Mouse (Mus musculus) intestine, embryonic 14.5 days (tissue): Measurements from ENCODE around the gene Fbxl21. TPM values are rescaled to one million over a fixed set of nuclear protein-coding genes. Genes with fewer than 3 reads are reported as not detected.

Experiments
- ATAC-seq: fragments of 200-750 bp; cut with Nextera tagmentation; replicated peaks from 2 replicates; pipeline ENCODE4 v1.8.0; 2017; ENCODE audit warnings: low read depth, moderate number of reproducible peaks, moderate TSS enrichment, moderate library complexity; ENCODE audit not compliant: low FRiP score, low TSS enrichment
- DNase-seq: peaks from one replicate; pipeline ENCODE4 v3.0.0-alpha.2; 2018; ENCODE audit warnings: low spot score
- H3K27ac ChIP-seq: fragments of 300-500 bp; sonication (generic); 2 replicates; pipeline ENCODE4 v1.5.1; 2014; ENCODE audit warnings: low read depth, mild to moderate bottlenecking, control low read depth
- H3K27me3 ChIP-seq: fragments of 300-500 bp; sonication (generic); replicated peaks from 2 replicates; pipeline ENCODE4 v1.6.1; 2014; ENCODE audit warnings: low read length, control low read depth; ENCODE audit not compliant: control insufficient read depth, insufficient read depth
- H3K36me3 ChIP-seq: fragments of 300-500 bp; sonication (generic); 2 replicates; pipeline ENCODE4 v1.6.1; 2014; ENCODE audit warnings: low read length, control low read depth; ENCODE audit not compliant: control insufficient read depth, insufficient read depth
- H3K4me1 ChIP-seq: fragments of 300-500 bp; sonication (generic); replicated peaks from 2 replicates; pipeline ENCODE4 v1.6.1; 2014; ENCODE audit warnings: low read length, control low read depth, mixed read lengths; ENCODE audit not compliant: control insufficient read depth, insufficient read depth
- H3K4me2 ChIP-seq: fragments of 300-500 bp; sonication (generic); 2 replicates; pipeline ENCODE4 v1.6.1; 2014; ENCODE audit warnings: low read length
- H3K4me3 ChIP-seq: fragments of 300-500 bp; sonication (generic); 2 replicates; pipeline ENCODE4 v1.5.1; 2014; ENCODE audit warnings: low read depth, low read length, control low read depth, mixed read lengths
- H3K9ac ChIP-seq: fragments of 300-500 bp; sonication (generic); 2 replicates; pipeline ENCODE4 v1.6.1; 2014; ENCODE audit warnings: mild to moderate bottlenecking, low read length
- H3K9me3 ChIP-seq: fragments of 300-500 bp; sonication (generic); 2 replicates; pipeline ENCODE4 v1.6.1; 2016; ENCODE audit warnings: low read length, control low read depth; ENCODE audit not compliant: control insufficient read depth
- WGBS: fragments of 180-500 bp; shearing (Covaris S2); extraction: QIAGEN DNeasy Blood & Tissue Kit; methylation state at CpG from one replicate; pipeline ENCODE4 v1.1.7; 2014; 5-methylcytosine and 5-hydroxymethylcytosine counted together
- polyA plus RNA-seq: library from polyadenylated mRNA; unstranded; fragments of >200 nt; fragmentation: Nextera tagmentation; extraction: Ambion mirVana; gene quantifications from 2 replicates; pipeline ENCODE4 v1.2.1, GENCODE M21; 2014

Fbxl21 gene
- polyA plus RNA-seq, 1 experiment from 2014 or later, result 3.2 TPM

GRCm38 (mm10) chr13:56543805-56544204, 21.5 kb downstream of the Fbxl21 start:
- H3K27ac ChIP-seq, result no peak overlapping the region
- 76% methylated on average over 9 of the region's 9 CpGs for WGBS

GRCm38 (mm10) chr13:56544956-56545355, 22.7 kb downstream of the Fbxl21 start:
- ATAC-seq, result no peak
- 67% methylated on average over 3 of the region's 3 CpGs for WGBS
- H3K4me3 ChIP-seq, result no peak overlapping the region

More at GRCm38 (mm10) chr13:56543805-56544204, 21.5 kb downstream of the Fbxl21 start:
- Histone ChIP-seq H3K9me3 (no peaks in the 10 kb centered on the region), H3K27me3 (no peaks in the 10 kb centered on the region), H3K4me1 (no peaks in the 10 kb centered on the region), H3K4me2 (no peak overlapping the region), H3K9ac (no peak overlapping the region), H3K4me3 (no peak overlapping the region), H3K36me3 (no peaks in the 10 kb centered on the region)
- DNase-seq, result no peak
- no peak for ATAC-seq

GRCm38 (mm10) chr13:56548401-56548800, 26.1 kb downstream of the Fbxl21 start, which contains the start of gene Lect2:
TSS of gene Lect2 (minus strand) at chr13:56548502.
- ATAC-seq, result no peak
- no peak within 1 kb of the TSS for H3K4me3 ChIP-seq
- WGBS, result 55% methylated on average over 9 of the region's 9 CpGs

More at GRCm38 (mm10) chr13:56544956-56545355, 22.7 kb downstream of the Fbxl21 start:
- 0 out of 2 replicates have a peak, but pooled peaks cover 6% of the 10 kb centered on the region for H3K4me1 ChIP-seq
- no peak overlapping the region for H3K4me2 ChIP-seq
- no peaks in the 10 kb centered on the region for H3K27me3 ChIP-seq
- H3K27ac ChIP-seq, result no peak overlapping the region
- H3K36me3 ChIP-seq, result no peaks in the 10 kb centered on the region
- no peaks in the 10 kb centered on the region for H3K9me3 ChIP-seq
- no peak overlapping the region for H3K9ac ChIP-seq
- no peak for DNase-seq

GRCm38 (mm10) chr13:56549364-56549763, 27.1 kb downstream of the Fbxl21 start:
- Histone ChIP-seq H3K27ac (no peak overlapping the region), H3K9ac (no peak overlapping the region), H3K36me3 (no peaks in the 10 kb centered on the region), H3K4me1 (0 out of 2 replicates have a peak, but pooled peaks cover 6% of the 10 kb centered on the region), H3K4me3 (no peak overlapping the region), H3K4me2 (no peak overlapping the region), H3K27me3 (no peaks in the 10 kb centered on the region), H3K9me3 (no peaks in the 10 kb centered on the region)
- WGBS, result 42% methylated on average over 4 of the region's 4 CpGs
- DNase-seq (no peak), ATAC-seq (no peak)

More at GRCm38 (mm10) chr13:56548401-56548800, 26.1 kb downstream of the Fbxl21 start, which contains the start of gene Lect2:
- Histone ChIP-seq H3K4me2 (peak within 1 kb of the TSS; percentile 16; the same call in 1 of the 2 replicates), H3K4me1 (0 out of 2 replicates have a peak, but pooled peaks cover 6% of the 10 kb centered on the region), H3K27ac (no peak within 1 kb of the TSS), H3K36me3 (no peaks in the 10 kb centered on the region), H3K9me3 (no peaks in the 10 kb centered on the region), H3K9ac (no peak within 1 kb of the TSS), H3K27me3 (no peaks in the 10 kb centered on the region)
- DNase-seq, result no peak

- ATAC-seq (no peak), DNase-seq (no peak)
- Histone ChIP-seq H3K4me3 (no peak overlapping the region), H3K27ac (no peak overlapping the region), H3K9ac (no peak overlapping the region), H3K9me3 (no peaks in the 10 kb centered on the region), H3K36me3 (no peaks in the 10 kb centered on the region), H3K4me2 (no peak overlapping the region), H3K27me3 (no peaks in the 10 kb centered on the region), H3K4me1 (0 out of 2 replicates have a peak, but pooled peaks cover 10% of the 10 kb centered on the region)
- WGBS, result 18% methylated on average over 1 of the region's 1 CpGs
Measured at GRCm38 (mm10) chr13:56550574-56550973, 28.3 kb downstream of the Fbxl21 start.

GRCm38 (mm10) chr13:56551661-56552060, 29.4 kb downstream of the Fbxl21 start:
- no peaks in the 10 kb centered on the region for H3K9me3 ChIP-seq
- 82% methylated on average over 6 of the region's 6 CpGs for WGBS
- no peak overlapping the region for H3K4me3 ChIP-seq
- H3K27ac ChIP-seq, result no peak overlapping the region
- H3K4me1 ChIP-seq, result 0 out of 2 replicates have a peak, but pooled peaks cover 11% of the 10 kb centered on the region
- DNase-seq (no peak), ATAC-seq (no peak)
- H3K27me3 ChIP-seq, result no peaks in the 10 kb centered on the region
- H3K36me3 ChIP-seq, result no peaks in the 10 kb centered on the region
- no peak overlapping the region for H3K9ac ChIP-seq
- H3K4me2 ChIP-seq, result no peak overlapping the region

GRCm38 (mm10) chr13:56553923-56554322, 31.7 kb downstream of the Fbxl21 start:
- Histone ChIP-seq H3K9ac (no peak overlapping the region), H3K4me3 (no peak overlapping the region), H3K9me3 (no peaks in the 10 kb centered on the region), H3K36me3 (no peaks in the 10 kb centered on the region), H3K27ac (no peak overlapping the region), H3K4me1 (0 out of 2 replicates have a peak, but pooled peaks cover 11% of the 10 kb centered on the region), H3K4me2 (no peak overlapping the region), H3K27me3 (no peaks in the 10 kb centered on the region)
- no peak for DNase-seq
- ATAC-seq, result no peak
- 62% methylated on average over 2 of the region's 2 CpGs for WGBS

GRCm38 (mm10) chr13:56554409-56554808, 32.1 kb downstream of the Fbxl21 start:
- H3K4me3 ChIP-seq, result no peak overlapping the region
- ATAC-seq, result no peak
- H3K4me2 ChIP-seq, result no peak overlapping the region
- 0 out of 2 replicates have a peak, but pooled peaks cover 10% of the 10 kb centered on the region for H3K4me1 ChIP-seq
- no peaks in the 10 kb centered on the region for H3K9me3 ChIP-seq
- H3K27ac ChIP-seq, result no peak overlapping the region
- WGBS, result 18% methylated on average over 2 of the region's 2 CpGs
- DNase-seq, result peak; percentile 73
- H3K36me3 ChIP-seq, result no peaks in the 10 kb centered on the region
- no peak overlapping the region for H3K9ac ChIP-seq
- no peaks in the 10 kb centered on the region for H3K27me3 ChIP-seq

- no peak overlapping the region for H3K4me3 ChIP-seq
- no peak overlapping the region for H3K9ac ChIP-seq
- H3K9me3 ChIP-seq, result no peaks in the 10 kb centered on the region
- H3K4me2 ChIP-seq, result no peak overlapping the region
- H3K4me1 ChIP-seq, result 0 out of 2 replicates have a peak, but pooled peaks cover 9% of the 10 kb centered on the region
- H3K36me3 ChIP-seq, result no peaks in the 10 kb centered on the region
- ATAC-seq, result no peak
- 0% methylated on average over 1 of the region's 1 CpGs for WGBS
- no peak overlapping the region for H3K27ac ChIP-seq
- no peaks in the 10 kb centered on the region for H3K27me3 ChIP-seq
- DNase-seq, result no peak
Measured at GRCm38 (mm10) chr13:56555957-56556356, 33.7 kb downstream of the Fbxl21 start.
